Mouse (Mus musculus): ENCODE data around the gene Adh7. TPM values are rescaled to one million over a fixed set of nuclear protein-coding genes. Genes with fewer than 3 reads are reported as not detected.

Adh7 gene
- total and polyA plus RNA-seq, 3 experiments = not detected

- no peaks in the 10 kb centered on the region for H3K9me3 ChIP-seq (replicated peaks; ENCODE audit: low read length)
- H3K27me3 ChIP-seq (replicated peaks) = no peaks in the 10 kb centered on the region
- no peaks in the 10 kb centered on the region for H3K36me3 ChIP-seq (replicated peaks in 1 of 2; ENCODE audit: control insufficient read depth in 1 of 2, insufficient read depth in 1 of 2, low read length in 1 of 2)
- DNase-seq (ENCODE audit: extremely low read depth) = no peak
- H3K4me1 ChIP-seq (ENCODE audit: control insufficient read depth in 1 of 2, insufficient read depth in 2 of 2) = no peaks in the 10 kb centered on the region
- no peaks in the 10 kb centered on the region for H3K79me2 ChIP-seq (replicated peaks; ENCODE audit: control insufficient read depth, extremely low read depth, insufficient read depth, poor library complexity, severe bottlenecking)
- TF ChIP-seq ELF1 (IDR thresholded peaks at IDR 0.05; ENCODE audit: low read depth, low read length) (no peak), GABPA (IDR thresholded peaks at IDR 0.05; ENCODE audit: insufficient replicate concordance, low read depth, low read length) (no peak), NRF1 (IDR thresholded peaks at IDR 0.05; ENCODE audit: low read depth, low read length) (no peak), POLR2AphosphoS2 (IDR thresholded peaks at IDR 0.05; ENCODE audit: low read depth, low read length) (no peak), ZC3H11A (IDR thresholded peaks at IDR 0.05; ENCODE audit: low read depth, low read length) (no peak), SIN3A (IDR thresholded peaks at IDR 0.05; ENCODE audit: low read length) (no peak), MYC (IDR thresholded peaks at IDR 0.05; ENCODE audit: low read depth, low read length) (no peak), HCFC1 (IDR thresholded peaks at IDR 0.05; ENCODE audit: low read depth, low read length) (no peak), ZKSCAN1 (IDR thresholded peaks at IDR 0.05; ENCODE audit: borderline replicate concordance, low read depth, low read length) (no peak), UBTF (IDR thresholded peaks at IDR 0.05; ENCODE audit: low read depth, low read length) (no peak), BHLHE40 (IDR thresholded peaks at IDR 0.05; ENCODE audit: low read depth, low read length) (no peak)
- no peak overlapping the region for H3K27ac ChIP-seq (ENCODE audit: insufficient read depth, low read depth)
- H3K9ac ChIP-seq (ENCODE audit: insufficient read depth, low read depth) = no peak overlapping the region
- H3K4me3 ChIP-seq (replicated peaks in 1 of 3; ENCODE audit: low read depth in 2 of 3, low read length in 2 of 3, poor library complexity in 1 of 3) = no peak overlapping the region
- dilution Hi-C loops (cut with MboI; ENCODE audit: extremely low pct_ligation_motif_present, extremely low pct_unique_long_range_greater_than_20kb, low sequenced_read_pairs) = no loop called here
- in situ Hi-C loops (cut with MboI; ENCODE audit: low pct_ligation_motif_present, low pct_unique_long_range_greater_than_20kb, low sequenced_read_pairs) = no loop called here
- no peak overlapping the region for H3K4me2 ChIP-seq (ENCODE audit: insufficient read depth, low read depth, poor library complexity, severe bottlenecking)
These were observed 30.5 kb downstream of the Adh7 start for GRCm38 (mm10) chr3:138248011-138248410.

DNA sequence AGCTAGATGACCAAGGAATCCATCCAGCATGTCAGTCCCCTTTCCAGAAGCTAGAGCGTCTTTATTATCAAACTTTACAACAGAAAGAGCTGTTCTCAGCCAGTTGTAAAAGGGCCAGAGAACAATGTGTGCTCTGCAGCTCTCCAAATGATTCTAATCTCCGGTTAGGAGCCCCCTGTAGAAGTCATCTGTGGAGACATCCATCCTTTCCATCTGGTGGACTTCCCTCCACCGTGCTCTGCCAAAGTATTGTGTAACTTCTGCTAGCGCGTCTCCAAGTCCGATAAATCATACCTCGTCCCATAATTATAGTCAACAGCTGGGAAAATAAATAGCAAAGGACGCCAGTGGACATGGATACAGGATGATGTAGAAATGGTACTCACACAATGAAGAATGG, 31.2 kb downstream of the Adh7 start:
- DNase-seq (ENCODE audit: extremely low read depth) = no peak
- Histone ChIP-seq H3K9ac (ENCODE audit: insufficient read depth, low read depth) (no peak overlapping the region), H3K4me1 (ENCODE audit: control insufficient read depth in 1 of 2, insufficient read depth in 2 of 2) (no peaks in the 10 kb centered on the region), H3K4me2 (ENCODE audit: insufficient read depth, low read depth, poor library complexity, severe bottlenecking) (no peak overlapping the region), H3K36me3 (replicated peaks in 1 of 2; ENCODE audit: control insufficient read depth in 1 of 2, insufficient read depth in 1 of 2, low read length in 1 of 2) (no peaks in the 10 kb centered on the region), H3K4me3 (replicated peaks in 1 of 3; ENCODE audit: low read depth in 2 of 3, low read length in 2 of 3, poor library complexity in 1 of 3) (no peak overlapping the region), H3K9me3 (replicated peaks; ENCODE audit: low read length) (no peaks in the 10 kb centered on the region), H3K27ac (ENCODE audit: insufficient read depth, low read depth) (no peak overlapping the region), H3K27me3 (replicated peaks) (no peaks in the 10 kb centered on the region), H3K79me2 (replicated peaks; ENCODE audit: control insufficient read depth, extremely low read depth, insufficient read depth, poor library complexity, severe bottlenecking) (no peaks in the 10 kb centered on the region)
- dilution Hi-C loops (cut with MboI; ENCODE audit: extremely low pct_ligation_motif_present, extremely low pct_unique_long_range_greater_than_20kb, low sequenced_read_pairs) (no loop called here), in situ Hi-C loops (cut with MboI; ENCODE audit: low pct_ligation_motif_present, low pct_unique_long_range_greater_than_20kb, low sequenced_read_pairs) (no loop called here)
- TF ChIP-seq ELF1 (IDR thresholded peaks at IDR 0.05; ENCODE audit: low read depth, low read length) (no peak), ZC3H11A (IDR thresholded peaks at IDR 0.05; ENCODE audit: low read depth, low read length) (no peak), IRF4 (IDR thresholded peaks at IDR 0.05; ENCODE audit: low read depth, low read length) (no peak), RAD21 (IDR thresholded peaks at IDR 0.05; ENCODE audit: low read depth, low read length) (no peak), BHLHE40 (IDR thresholded peaks at IDR 0.05; ENCODE audit: low read depth, low read length) (no peak), SIN3A (IDR thresholded peaks at IDR 0.05; ENCODE audit: low read length) (no peak), ETS1 (conservative IDR thresholded peaks at IDR 0.05; ENCODE audit: low read depth, low read length) (no peak), CTCF (conservative IDR thresholded peaks at IDR 0.05 in 1 of 2, IDR thresholded peaks at IDR 0.05 in 1 of 2; ENCODE audit: low read depth in 2 of 2, low read length in 2 of 2) (no peak), JUN (IDR thresholded peaks at IDR 0.05; ENCODE audit: insufficient read depth, low read depth, low read length) (no peak), NELFE (IDR thresholded peaks at IDR 0.05; ENCODE audit: low read depth, low read length) (no peak), SMC3 (IDR thresholded peaks at IDR 0.05; ENCODE audit: low read depth, low read length) (no peak), MAFK (IDR thresholded peaks at IDR 0.05; ENCODE audit: insufficient replicate concordance, low read length) (no peak), RCOR1 (conservative IDR thresholded peaks at IDR 0.05; ENCODE audit: low read depth, low read length) (no peak), TCF12 (IDR thresholded peaks at IDR 0.05; ENCODE audit: low read depth, low read length) (no peak), MAX (IDR thresholded peaks at IDR 0.05; ENCODE audit: low read length) (no peak), GABPA (IDR thresholded peaks at IDR 0.05; ENCODE audit: insufficient replicate concordance, low read depth, low read length) (no peak), TBP (conservative IDR thresholded peaks at IDR 0.05; ENCODE audit: low read depth, low read length) (no peak)
